Mouse (Mus musculus) spleen, adult 2 months (tissue): ENCODE results near the gene Lor.

Experiments used
- CTCF ChIP-seq: fragments of 200-500 bp; IDR thresholded peaks from 2 replicates; pipeline ENCODE4 v1.5.1; 2011; ENCODE audit warnings: mild to moderate bottlenecking, inconsistent platforms; ENCODE audit not compliant: insufficient read depth, insufficient read length, insufficient replicate concordance; ENCODE audit errors: extremely low read depth
- POLR2A ChIP-seq: fragments of 200-500 bp; IDR thresholded peaks from 2 replicates; pipeline ENCODE4 v1.6.1; 2011; ENCODE audit warnings: low read depth, low read length, inconsistent platforms

- TF ChIP-seq CTCF = no peak
- no peak for TF ChIP-seq POLR2A
Observed at GRCm38 (mm10) chr3:92033892-92034291, 49.0 kb downstream of the Lor start.
